Mouse (Mus musculus) lung, embryonic 16.5 days (tissue): ENCODE results near the gene Rassf3. TPM values are rescaled to one million over a fixed set of nuclear protein-coding genes. Genes with fewer than 3 reads are reported as not detected.

Source experiments
- ATAC-seq: fragments of 200-750 bp; cut with Nextera tagmentation; 2 replicates; pipeline ENCODE4 v1.8.0; 2017; ENCODE audit warnings: low read depth, mild to moderate bottlenecking, moderate library complexity
- H3K27ac ChIP-seq: fragments of 300-500 bp; sonication (generic); 2 replicates; pipeline ENCODE4 v1.5.1; 2014; ENCODE audit warnings: mild to moderate bottlenecking, control low read depth, low read length
- H3K27me3 ChIP-seq: fragments of 300-500 bp; sonication (generic); 2 replicates; pipeline ENCODE4 v1.6.1; 2014; ENCODE audit warnings: low read depth, low read length, mixed read lengths; ENCODE audit not compliant: control insufficient read depth, insufficient read depth
- H3K36me3 ChIP-seq: fragments of 300-500 bp; sonication (generic); 2 replicates; pipeline ENCODE4 v1.6.1; 2014; ENCODE audit warnings: low read length; ENCODE audit not compliant: control insufficient read depth, insufficient read depth
- H3K4me1 ChIP-seq: fragments of 300-500 bp; sonication (generic); replicated peaks from 2 replicates; pipeline ENCODE4 v1.6.1; 2014; ENCODE audit warnings: low read length, mixed read lengths; ENCODE audit not compliant: control insufficient read depth, insufficient read depth
- H3K4me2 ChIP-seq: fragments of 300-500 bp; sonication (generic); 2 replicates; pipeline ENCODE4 v1.6.1; 2014; ENCODE audit warnings: low read depth, low read length, control low read depth
- H3K4me3 ChIP-seq: fragments of 300-500 bp; sonication (generic); 2 replicates; pipeline ENCODE4 v1.5.1; 2014; ENCODE audit warnings: mild to moderate bottlenecking, low read length, control low read depth
- H3K9ac ChIP-seq: fragments of 300-500 bp; sonication (generic); 2 replicates; pipeline ENCODE4 v1.6.1; 2014; ENCODE audit warnings: low read length, control low read depth
- H3K9me3 ChIP-seq: fragments of 300-500 bp; sonication (generic); 2 replicates; pipeline ENCODE4 v1.6.1; 2016; ENCODE audit warnings: low read length; ENCODE audit not compliant: control insufficient read depth
- WGBS: fragments of 180-500 bp; shearing (Covaris S2); extraction: QIAGEN DNeasy Blood & Tissue Kit; methylation state at CpG from one replicate; pipeline ENCODE4 v1.1.7; 2014; 5-methylcytosine and 5-hydroxymethylcytosine counted together
- polyA plus RNA-seq: library from polyadenylated mRNA; unstranded; fragments of >200 nt; fragmentation: Nextera tagmentation; extraction: Ambion mirVana; gene quantifications from 2 replicates; pipeline ENCODE4 v1.2.1, GENCODE M21; 2015

Rassf3 gene
- polyA plus RNA-seq, 1 experiment from 2014 or later = 19.7 TPM

- Histone ChIP-seq H3K4me2 (peak overlapping the region; percentile 55), H3K36me3 (no peaks in the 10 kb centered on the region), H3K27me3 (no peaks in the 10 kb centered on the region), H3K4me1 (peaks cover 27% of the 10 kb centered on the region), H3K4me3 (no peak overlapping the region), H3K27ac (peak overlapping the region; percentile 90), H3K9me3 (no peaks in the 10 kb centered on the region), H3K9ac (peak overlapping the region; percentile 45)
- no peak for ATAC-seq
- WGBS = 16% methylated on average over 10 of the region's 10 CpGs
Measured at GRCm38 (mm10) chr10:121477433-121477832, 1.3 kb upstream of the Rassf3 start.

DNA sequence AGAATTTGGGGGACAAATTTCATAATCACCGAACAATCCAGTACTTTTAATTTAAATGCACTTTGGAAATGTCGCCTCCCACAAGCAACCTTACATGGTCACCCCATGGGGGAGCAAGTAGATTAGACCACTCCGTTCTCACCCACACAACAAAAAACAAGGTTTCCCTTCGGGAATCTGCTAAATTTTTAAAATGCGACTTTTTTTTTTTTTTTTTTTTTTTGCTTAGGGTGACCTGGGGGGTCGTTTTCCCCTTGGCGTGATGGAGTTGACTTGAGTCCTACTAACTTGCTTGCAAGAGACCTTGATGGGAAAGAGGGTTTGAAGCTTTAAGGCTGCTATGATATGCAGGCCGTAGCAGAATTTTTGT is 806 bp upstream of the Rassf3 start:
- WGBS = 20% methylated on average over 8 of the region's 8 CpGs
- ATAC-seq = no peak
- Histone ChIP-seq H3K4me2 (peak overlapping the region; percentile 55), H3K9me3 (no peaks in the 10 kb centered on the region), H3K27ac (peak overlapping the region; percentile 90), H3K9ac (peak overlapping the region; percentile 17; the same call in 1 of the 2 replicates), H3K4me3 (peak overlapping the region; percentile 51), H3K36me3 (no peaks in the 10 kb centered on the region), H3K4me1 (peaks cover 30% of the 10 kb centered on the region), H3K27me3 (no peaks in the 10 kb centered on the region)

GRCm38 (mm10) chr10:121475672-121476146 is 438 bp downstream of the Rassf3 start:
- H3K4me1 ChIP-seq = peaks cover 39% of the 10 kb centered on the region
- peak overlapping the region; percentile 88 for H3K27ac ChIP-seq
- no peaks in the 10 kb centered on the region for H3K27me3 ChIP-seq
- no peaks in the 10 kb centered on the region for H3K36me3 ChIP-seq
- peak; percentile 41 for ATAC-seq
- peak overlapping the region; percentile 87 for H3K9ac ChIP-seq
- no peaks in the 10 kb centered on the region for H3K9me3 ChIP-seq
- H3K4me2 ChIP-seq = peak overlapping the region; percentile 74
- H3K4me3 ChIP-seq = peak overlapping the region; percentile 72
- WGBS = 0% methylated on average over 44 of the region's 45 CpGs

GRCm38 (mm10) chr10:121475101-121475671 is 961 bp downstream of the Rassf3 start:
- peak overlapping the region; percentile 88 for H3K27ac ChIP-seq
- no peaks in the 10 kb centered on the region for H3K36me3 ChIP-seq
- H3K4me2 ChIP-seq = peak overlapping the region; percentile 74
- H3K4me1 ChIP-seq = peaks cover 43% of the 10 kb centered on the region
- ATAC-seq = no peak
- no peaks in the 10 kb centered on the region for H3K9me3 ChIP-seq
- 1% methylated on average over 31 of the region's 31 CpGs for WGBS
- peak overlapping the region; percentile 87 for H3K9ac ChIP-seq
- H3K4me3 ChIP-seq = peak overlapping the region; percentile 72
- H3K27me3 ChIP-seq = no peaks in the 10 kb centered on the region

GRCm38 (mm10) chr10:121474288-121474687 is 1.9 kb downstream of the Rassf3 start:
- Histone ChIP-seq H3K4me1 (peaks cover 51% of the 10 kb centered on the region), H3K4me2 (peak overlapping the region; percentile 74), H3K9me3 (no peaks in the 10 kb centered on the region), H3K27me3 (no peaks in the 10 kb centered on the region), H3K9ac (peak overlapping the region; percentile 87), H3K27ac (no peak overlapping the region), H3K36me3 (no peaks in the 10 kb centered on the region), H3K4me3 (peak overlapping the region; percentile 72)
- WGBS = 18% methylated on average over 4 of the region's 4 CpGs
- no peak for ATAC-seq

DNA sequence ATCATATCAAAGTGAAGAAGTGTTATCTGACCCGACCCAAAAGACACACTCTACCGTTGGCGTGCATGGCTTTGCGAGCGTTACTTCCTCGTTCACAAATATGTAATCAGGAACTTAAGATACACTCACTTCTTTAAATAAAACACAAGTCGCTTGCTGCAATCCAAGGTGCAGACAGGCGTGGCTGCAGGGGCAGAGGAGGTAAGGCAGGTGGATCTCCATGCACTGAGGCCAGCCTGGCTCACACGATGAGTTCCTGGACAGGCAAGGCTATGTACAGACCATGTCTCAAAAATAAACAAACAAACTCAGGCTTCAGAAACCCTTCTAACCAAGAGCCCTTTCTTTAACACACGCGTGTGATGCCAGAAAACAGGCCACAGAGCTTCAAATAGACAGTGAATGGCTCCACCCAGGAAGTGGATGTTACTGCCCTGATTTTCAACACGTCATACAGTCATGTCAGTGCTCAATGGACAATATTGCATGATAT is 2.4 kb downstream of the Rassf3 start:
- ATAC-seq = no peak

GRCm38 (mm10) chr10:121472593-121473217 is 3.4 kb downstream of the Rassf3 start:
- H3K4me1 ChIP-seq = peaks cover 66% of the 10 kb centered on the region
- no peak for ATAC-seq
- H3K4me3 ChIP-seq = no peak overlapping the region
- H3K9ac ChIP-seq = peak overlapping the region; percentile 41
- 69% methylated on average over 11 of the region's 11 CpGs for WGBS
- no peaks in the 10 kb centered on the region for H3K9me3 ChIP-seq
- peak overlapping the region; percentile 46; the same call in 1 of the 2 replicates for H3K27ac ChIP-seq
- H3K36me3 ChIP-seq = no peaks in the 10 kb centered on the region
- peak overlapping the region; percentile 28 for H3K4me2 ChIP-seq
- no peaks in the 10 kb centered on the region for H3K27me3 ChIP-seq

More for the DNA sequence above, 2.4 kb downstream of the Rassf3 start:
- Histone ChIP-seq H3K4me3 (peak overlapping the region; percentile 72), H3K9ac (peak overlapping the region; percentile 4), H3K27ac (peak overlapping the region; percentile 31; the same call in 1 of the 2 replicates), H3K27me3 (no peaks in the 10 kb centered on the region), H3K36me3 (no peaks in the 10 kb centered on the region), H3K9me3 (no peaks in the 10 kb centered on the region), H3K4me1 (peaks cover 56% of the 10 kb centered on the region), H3K4me2 (peak overlapping the region; percentile 74)
- 25% methylated on average over 12 of the region's 12 CpGs for WGBS

DNA sequence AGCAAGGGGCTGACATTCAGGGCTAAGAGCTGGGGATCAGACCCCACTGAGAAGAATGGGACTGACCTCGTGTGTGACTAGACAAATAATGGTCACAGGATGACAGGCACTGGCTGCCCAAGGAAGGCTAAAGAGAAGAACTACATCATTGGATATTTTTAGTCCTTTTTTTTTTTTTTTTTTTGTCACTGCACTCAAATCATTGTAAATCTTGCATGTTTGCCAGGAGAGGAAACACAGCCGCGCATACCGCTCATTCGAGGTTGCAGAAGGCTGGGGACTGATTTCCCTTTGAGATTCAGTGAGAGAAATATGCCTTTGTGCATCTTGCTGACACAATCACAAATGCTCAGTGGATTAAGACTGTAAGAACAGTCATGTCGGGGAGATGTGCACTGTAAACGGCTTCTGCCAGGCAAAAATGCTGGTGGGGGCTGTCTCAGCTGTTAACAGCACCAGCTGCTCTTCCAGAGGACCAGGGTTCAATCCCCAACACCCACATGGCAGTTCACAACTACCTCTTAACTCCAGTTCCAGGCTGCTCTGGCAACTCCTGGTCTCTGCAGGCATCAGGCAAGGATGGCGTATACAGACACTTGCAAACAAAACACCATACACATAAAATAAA is 4.5 kb downstream of the Rassf3 start:
- H3K4me2 ChIP-seq = no peak overlapping the region
- no peaks in the 10 kb centered on the region for H3K9me3 ChIP-seq
- no peak overlapping the region for H3K4me3 ChIP-seq
- no peaks in the 10 kb centered on the region for H3K27me3 ChIP-seq
- peaks cover 67% of the 10 kb centered on the region for H3K4me1 ChIP-seq
- H3K9ac ChIP-seq = peak overlapping the region; percentile 34; the same call in 1 of the 2 replicates
- ATAC-seq = no peak
- 26% methylated on average over 8 of the region's 8 CpGs for WGBS
- peak overlapping the region; percentile 77 for H3K27ac ChIP-seq
- no peaks in the 10 kb centered on the region for H3K36me3 ChIP-seq

- no peak for ATAC-seq
- 40% methylated on average over 3 of the region's 3 CpGs for WGBS
- Histone ChIP-seq H3K9me3 (no peaks in the 10 kb centered on the region), H3K4me1 (peaks cover 70% of the 10 kb centered on the region), H3K9ac (no peak overlapping the region), H3K4me2 (no peak overlapping the region), H3K36me3 (no peaks in the 10 kb centered on the region), H3K4me3 (no peak overlapping the region), H3K27me3 (no peaks in the 10 kb centered on the region), H3K27ac (no peak overlapping the region)
Measured at GRCm38 (mm10) chr10:121469625-121470024, 6.5 kb downstream of the Rassf3 start.
